Mouse (Mus musculus) ES-E14 (cell line): Measurements from ENCODE around the gene Dnah1.

Experiments used
- CHD2 ChIP-seq: IDR thresholded peaks from 2 replicates; pipeline ENCODE4 v1.6.1; 2014; ENCODE audit warnings: mild to moderate bottlenecking, low read depth, low read length, inconsistent platforms
- HCFC1 ChIP-seq: IDR thresholded peaks from 2 replicates; pipeline ENCODE4 v1.6.1; 2012; ENCODE audit warnings: low read length, inconsistent platforms, borderline replicate concordance; ENCODE audit not compliant: insufficient read depth
- MAFK ChIP-seq: IDR thresholded peaks from 2 replicates; pipeline ENCODE4 v1.6.1; 2014; ENCODE audit warnings: mild to moderate bottlenecking, low read depth, low read length, inconsistent platforms; ENCODE audit not compliant: insufficient read depth
- ZC3H11A ChIP-seq: IDR thresholded peaks from 2 replicates; pipeline ENCODE4 v1.6.1; 2012; ENCODE audit warnings: low read depth, mild to moderate bottlenecking, inconsistent platforms, low read length, borderline replicate concordance

DNA sequence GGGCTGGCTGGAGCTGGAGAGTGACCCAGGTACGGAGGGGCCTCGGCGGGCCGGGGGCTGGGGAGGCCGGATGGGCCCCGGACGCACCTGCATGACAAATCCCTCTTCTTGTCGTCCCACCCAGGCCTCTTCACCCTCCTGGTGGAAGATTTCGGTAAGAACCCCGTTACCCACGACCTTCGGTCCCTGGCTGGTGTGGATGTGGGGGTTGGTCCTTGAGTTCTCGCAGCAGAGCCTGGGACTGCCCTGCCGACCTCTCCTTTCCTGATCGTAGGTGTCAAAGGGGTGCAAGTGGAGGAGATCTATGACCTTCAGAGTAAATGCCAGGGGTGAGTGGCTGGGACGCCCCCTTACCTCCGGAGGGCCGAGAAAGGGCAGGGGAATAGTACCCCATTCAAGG is 72.1 kb downstream of the Dnah1 start:
- TF ChIP-seq ZC3H11A (no peak), CHD2 (no peak), HCFC1 (no peak), MAFK (no peak)
